Mouse (Mus musculus) common myeloid progenitor, adult 5-6 weeks (primary cell): ENCODE data around the gene Clp1. TPM values are rescaled to one million over a fixed set of nuclear protein-coding genes. Genes with fewer than 3 reads are reported as not detected.
A peak's percentile ranks its signal among the peaks of the same experiment; 100 is the strongest.
"Not testable (repeated sequence)": the region's sequence is repeated elsewhere in the genome, so short reads cannot be mapped to it uniquely, and the experiment has no call there.

ENCODE experiments used
- ATAC-seq: replicated peaks from 2 replicates; pipeline ENCODE4 v1.8.0; 2016; ENCODE audit warnings: low read depth, mild to moderate bottlenecking, moderate TSS enrichment, inconsistent platforms; ENCODE audit not compliant: poor library complexity, severe bottlenecking
- total RNA-seq: library from RNA; stranded (forward); fragments of 200-1000, 187-1606 nt; gene quantifications from 2 replicates; pipeline ENCODE4 v1.2.3, GENCODE M21; 2017

Gene Clp1
- total RNA-seq, 1 experiment from 2014 or later = 33.7 TPM

- ATAC-seq = peak; percentile 23
Observed at GRCm38 (mm10) chr2:84740608-84741333, 13.6 kb upstream of the Clp1 start.

GRCm38 (mm10) chr2:84738271-84738911 is 11.2 kb upstream of the Clp1 start:
- ATAC-seq = no peak

- ATAC-seq = 0 out of 2 replicates have a peak, but pooled peaks have one; percentile 5
Observed at GRCm38 (mm10) chr2:84737451-84737925, 10.3 kb upstream of the Clp1 start.

DNA sequence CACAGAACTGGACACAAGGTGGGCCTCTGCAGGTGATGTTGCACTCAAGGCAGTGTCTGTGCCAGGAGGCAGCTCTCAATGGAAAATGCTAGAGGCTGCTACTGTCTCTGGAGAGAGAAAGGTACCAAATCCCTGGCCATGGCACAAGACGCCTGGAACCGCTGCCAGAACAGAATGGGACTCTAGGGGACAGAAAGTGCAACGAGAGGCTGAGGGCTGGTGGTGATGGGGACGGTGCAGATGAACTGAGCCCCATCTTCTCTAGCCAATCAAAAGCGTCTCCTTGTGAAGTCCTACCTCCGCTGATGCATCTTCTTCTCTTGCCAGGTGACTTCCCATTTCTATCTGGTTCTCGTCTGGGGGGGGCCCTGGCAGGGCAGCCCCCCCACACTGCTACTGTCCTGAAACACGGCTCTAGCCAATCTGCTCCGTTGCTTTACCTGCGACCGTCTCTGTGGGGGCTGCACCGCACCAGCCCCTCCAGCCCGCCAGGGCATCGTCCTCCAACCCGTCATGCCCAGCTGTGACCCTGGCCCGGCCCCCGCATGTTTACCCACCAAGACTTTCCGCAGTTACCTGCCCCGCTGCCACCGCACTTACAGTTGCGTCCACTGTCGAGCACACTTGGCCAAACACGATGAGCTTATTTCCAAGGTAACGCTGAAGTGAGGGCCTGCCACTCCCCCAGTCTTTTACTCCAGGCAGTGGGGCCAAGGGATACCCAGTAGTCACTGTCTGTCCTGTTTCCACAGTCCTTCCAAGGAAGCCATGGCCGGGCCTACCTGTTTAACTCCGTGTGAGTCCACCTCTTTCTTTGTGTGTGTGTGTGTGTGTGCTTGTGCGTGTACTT is 9.4 kb upstream of the Clp1 start:
- no peak for ATAC-seq

DNA sequence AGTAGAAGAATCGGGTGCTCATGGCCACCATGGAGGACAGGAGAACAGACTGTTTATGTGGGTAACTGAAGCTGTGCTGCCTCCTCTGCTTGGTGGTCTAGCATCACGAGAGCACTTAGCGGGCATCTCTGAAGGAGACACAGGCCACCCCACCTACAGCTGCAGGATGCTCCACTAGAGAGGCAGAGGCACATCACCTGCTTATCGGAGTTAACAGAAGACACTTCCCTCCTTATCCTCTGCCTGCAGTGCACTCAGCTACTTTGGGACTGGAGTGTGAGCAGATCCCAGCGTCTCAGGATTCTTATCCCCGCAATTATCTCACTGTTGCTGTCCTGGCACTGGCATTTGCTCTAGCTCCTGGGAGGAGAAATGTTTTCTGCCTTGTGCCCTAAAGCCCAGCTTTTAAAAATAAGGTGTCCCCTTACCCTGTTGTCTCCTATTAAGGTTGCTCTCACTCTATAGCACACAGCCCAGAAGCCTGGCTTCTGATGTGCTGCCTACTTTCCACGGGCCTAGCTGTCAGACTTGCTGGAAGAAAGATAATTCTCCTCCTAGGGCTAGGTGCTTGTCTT is 8.3 kb upstream of the Clp1 start:
- peak; percentile 53 for ATAC-seq

DNA sequence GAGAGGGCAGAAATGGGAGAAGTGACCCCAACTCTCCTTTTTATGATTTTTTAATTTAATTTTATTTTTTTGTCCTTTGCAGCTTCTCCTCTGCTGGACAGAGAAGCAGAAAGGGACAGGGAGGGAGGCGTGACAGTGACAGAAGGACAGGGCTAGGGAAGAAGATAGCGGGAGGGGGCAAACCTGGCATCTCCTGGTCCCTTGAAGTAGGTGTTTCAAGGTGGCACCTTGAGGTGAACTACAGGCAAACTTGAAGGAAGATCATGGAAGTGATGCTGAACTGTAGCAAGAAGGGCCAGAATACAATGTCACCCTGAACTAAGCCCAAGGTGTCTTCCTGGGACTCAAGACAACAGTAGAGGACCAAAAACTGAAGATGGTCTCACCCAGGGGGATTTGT is 7.8 kb upstream of the Clp1 start:
- no peak for ATAC-seq

- no peak for ATAC-seq
Observed at GRCm38 (mm10) chr2:84734351-84734864, 7.3 kb upstream of the Clp1 start.

- ATAC-seq = peak; percentile 43
Observed at GRCm38 (mm10) chr2:84733579-84734300, 6.6 kb upstream of the Clp1 start, which contains the start of gene Ypel4. Ypel4 (plus strand) TSS chr2:84734058.

- no peak for ATAC-seq
Observed at GRCm38 (mm10) chr2:84732394-84732793, 5.2 kb upstream of the Clp1 start.

- ATAC-seq = no peak
Observed at GRCm38 (mm10) chr2:84731206-84731605, 4.1 kb upstream of the Clp1 start.

- ATAC-seq = not testable (repeated sequence)
Observed at GRCm38 (mm10) chr2:84728191-84728590, 1.0 kb upstream of the Clp1 start.

DNA sequence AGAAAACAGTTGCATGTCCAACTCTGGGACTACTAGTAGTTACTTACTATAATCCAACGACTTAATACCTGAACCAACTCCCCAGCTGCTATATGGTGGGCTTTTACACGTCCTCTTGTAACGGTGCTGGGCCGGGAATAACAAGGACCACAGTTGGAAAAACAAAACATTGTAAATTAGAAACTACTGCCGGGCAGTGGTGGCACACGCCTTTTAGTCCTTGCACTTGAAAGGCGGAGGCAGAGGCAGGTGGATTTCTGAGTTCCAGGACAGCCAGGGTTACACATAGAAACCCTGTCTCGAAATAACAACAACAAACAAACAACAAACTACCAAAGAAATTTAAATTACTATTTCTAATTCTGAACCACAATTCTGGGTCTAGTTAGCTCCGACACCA is 434 bp downstream of the Clp1 start:
- ATAC-seq = no peak

GRCm38 (mm10) chr2:84725770-84726169 is 1.4 kb downstream of the Clp1 start:
- no peak for ATAC-seq

DNA sequence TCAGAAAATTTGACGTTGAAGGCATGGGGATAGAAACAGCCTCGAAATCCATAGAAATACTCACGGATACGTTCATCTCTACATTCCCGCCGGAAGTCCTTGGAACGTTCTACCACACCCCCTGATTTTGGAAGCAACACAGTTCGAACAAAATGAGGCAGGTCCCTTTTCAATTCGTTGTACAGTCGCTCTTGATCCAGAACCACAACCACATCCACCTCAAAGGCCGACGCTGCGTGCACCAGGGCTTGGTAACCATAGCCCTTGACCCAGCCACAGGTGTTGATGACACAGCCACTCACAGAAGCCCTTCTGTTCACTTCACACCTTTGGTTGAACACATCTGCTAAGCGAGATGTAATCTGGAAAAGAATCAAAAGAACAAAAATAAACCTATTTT is 3.3 kb downstream of the Clp1 start:
- no peak for ATAC-seq

- no peak for ATAC-seq
Observed at GRCm38 (mm10) chr2:84721182-84721581, 6.0 kb downstream of the Clp1 start.

DNA sequence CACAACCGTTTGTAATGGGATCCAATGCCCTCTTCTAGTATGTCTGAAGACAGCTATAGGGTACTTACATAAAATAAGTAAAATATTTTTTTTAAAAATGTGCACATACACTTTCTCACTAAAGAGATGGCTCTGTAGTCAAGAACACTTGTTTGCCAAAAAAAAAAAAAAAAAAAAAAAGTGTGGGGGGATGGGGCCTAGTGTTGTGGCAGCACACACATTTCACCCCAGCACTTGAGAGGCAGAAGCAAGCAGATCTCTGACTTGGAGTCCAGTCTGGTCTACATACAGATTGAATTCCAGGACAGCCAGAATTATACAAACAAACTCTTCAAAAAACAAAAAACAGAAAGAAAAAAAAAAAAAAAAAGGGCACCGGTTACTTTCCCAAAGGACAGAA is 6.4 kb downstream of the Clp1 start:
- no peak for ATAC-seq

DNA sequence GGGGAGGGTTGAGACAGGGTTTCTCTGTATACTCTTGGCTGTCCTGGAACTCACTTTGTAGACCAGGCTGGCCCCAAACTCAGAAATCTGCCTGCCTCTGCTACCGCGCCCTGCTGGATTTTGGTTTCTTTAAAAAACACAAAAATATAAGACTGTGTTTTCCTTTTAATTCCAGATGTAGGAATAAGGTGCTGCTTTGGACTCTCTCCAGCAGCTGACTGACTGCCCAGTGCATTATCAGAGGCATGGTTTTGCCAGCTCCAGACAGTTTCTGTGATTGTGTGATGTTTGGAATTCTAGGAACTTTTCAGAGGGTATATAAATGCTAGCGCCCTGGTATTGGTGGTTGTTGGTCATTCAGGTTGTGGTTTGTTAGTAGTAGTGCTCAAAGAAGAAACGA is 9.8 kb downstream of the Clp1 start:
- ATAC-seq = no peak

GRCm38 (mm10) chr2:84716423-84717355 is 10.5 kb downstream of the Clp1 start:
- no peak for ATAC-seq
